Mouse (Mus musculus) spleen, postnatal 14 days (tissue): ENCODE measurements around the gene Gab2.

Source experiments
- DNase-seq, 2 experiments: peaks; one replicate each; pipeline ENCODE4 v3.0.0; 2021 to 2022; ENCODE audit warnings: low spot score in 2 of 2

Gene Gab2

DNA sequence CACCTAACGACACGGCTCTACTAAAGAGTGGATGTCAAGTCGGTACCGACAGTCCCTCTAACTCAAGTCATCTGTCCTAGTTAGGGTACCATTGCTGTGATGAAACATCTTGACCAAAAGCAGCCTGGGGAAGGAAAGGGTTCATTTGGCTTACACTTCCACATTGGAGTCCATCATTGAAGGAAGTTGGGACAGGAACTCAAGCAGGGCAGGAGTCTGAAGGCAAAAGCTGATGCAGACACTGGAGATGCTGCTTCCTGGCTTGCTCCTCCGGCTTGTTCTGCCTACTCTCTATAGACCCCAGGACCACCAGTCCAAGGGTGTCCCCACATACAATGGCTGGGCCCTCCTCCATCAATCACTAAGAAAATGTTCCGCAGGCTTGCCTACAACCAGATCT, 234.3 kb downstream of the Gab2 start:
- no peak for DNase-seq

DNA sequence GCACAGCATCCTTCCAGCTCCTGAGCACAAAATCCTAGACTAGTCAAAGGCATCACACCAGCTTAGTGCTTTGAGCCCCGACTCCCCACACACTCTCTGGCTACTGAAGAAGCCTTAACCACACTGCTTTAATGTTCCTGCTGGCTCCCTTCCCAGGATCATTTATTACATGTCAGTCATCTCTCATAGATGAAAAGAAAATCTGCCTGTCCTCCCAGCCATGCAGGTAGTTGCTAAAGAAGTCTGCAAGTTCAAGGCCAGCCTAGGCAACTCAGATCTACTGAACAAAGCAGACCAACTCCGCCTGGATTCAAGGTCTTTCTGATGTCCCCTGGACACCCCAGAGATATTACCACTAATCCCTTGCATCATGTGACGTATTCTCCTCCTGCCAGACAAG, 236.3 kb downstream of the Gab2 start:
- DNase-seq: no peak

DNA sequence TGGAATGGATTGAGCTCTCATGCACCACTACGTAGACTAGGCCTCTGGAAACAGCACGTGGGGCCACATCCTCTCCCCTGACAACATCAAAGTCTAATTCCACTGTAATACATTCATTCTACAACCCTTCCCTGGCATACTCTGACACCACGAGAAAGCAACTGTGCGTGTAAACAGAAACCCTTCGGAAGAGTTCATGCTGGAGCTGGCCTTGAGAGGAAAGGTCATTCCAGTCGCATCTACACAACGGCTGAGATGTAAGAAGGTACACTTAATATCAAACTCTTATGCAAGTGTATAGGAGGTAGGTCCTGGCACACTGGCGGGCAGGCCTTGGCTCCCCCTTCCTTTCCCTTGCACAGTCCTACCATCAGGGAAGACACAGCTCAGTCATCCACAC, 243.0 kb downstream of the Gab2 start:
- no peak for DNase-seq

- DNase-seq: no peak
Observed at GRCm38 (mm10) chr7:97325156-97325985, 244.0 kb downstream of the Gab2 start.

DNA sequence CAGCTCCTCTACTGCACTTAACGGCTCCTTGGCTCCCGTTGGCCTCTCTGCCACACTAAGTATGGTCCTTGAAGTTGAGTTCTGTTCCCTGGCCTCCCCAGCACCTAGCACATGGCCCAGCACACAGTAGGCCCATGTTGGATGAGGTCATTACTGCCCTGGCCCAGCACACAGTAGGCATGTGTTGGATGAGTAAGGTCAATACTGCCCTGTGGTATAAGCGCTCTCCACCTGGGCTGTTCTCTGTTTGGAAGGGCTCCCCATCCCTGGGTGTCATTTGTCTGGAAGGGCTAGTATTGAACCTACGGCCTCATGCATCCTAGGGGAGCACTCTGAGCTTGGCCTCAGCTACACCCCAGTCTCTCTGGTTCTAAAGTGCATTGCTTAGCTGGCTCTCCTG, 246.0 kb downstream of the Gab2 start:
- no peak for DNase-seq

DNA sequence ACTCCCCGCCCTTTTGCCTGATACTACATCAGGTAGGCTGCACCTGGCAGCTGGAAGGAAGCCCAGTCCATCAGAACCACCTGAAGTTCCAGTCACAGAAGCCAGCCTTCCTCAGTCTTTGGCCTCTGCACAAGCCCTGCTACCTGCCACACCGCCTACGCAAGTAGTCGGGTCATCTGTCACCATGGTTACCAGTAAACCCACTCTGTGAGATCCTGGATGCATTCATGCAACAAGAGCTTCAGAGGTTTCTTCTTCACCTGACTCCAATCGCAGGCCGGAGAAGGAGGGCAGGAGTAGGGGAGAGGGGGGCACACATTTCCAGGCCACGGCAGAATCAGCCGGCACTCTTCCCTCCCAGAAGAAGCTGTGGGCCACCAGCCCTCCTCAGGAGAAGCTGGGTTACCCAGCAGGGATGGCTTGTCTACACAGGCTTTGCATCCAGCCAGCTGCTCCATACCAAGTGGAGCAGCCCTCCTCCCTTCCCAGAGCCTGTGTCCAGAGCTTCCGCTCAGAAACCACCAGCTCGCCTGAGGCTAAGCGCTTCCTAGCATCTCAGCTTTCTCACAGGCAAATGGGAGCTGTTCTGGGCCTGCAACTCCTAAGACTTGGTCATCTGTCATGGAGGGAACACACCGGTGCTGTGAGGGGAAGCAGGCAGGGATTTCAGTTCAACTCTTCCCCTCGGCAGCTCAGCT, 247.7 kb downstream of the Gab2 start:
- DNase-seq: no peak

DNA sequence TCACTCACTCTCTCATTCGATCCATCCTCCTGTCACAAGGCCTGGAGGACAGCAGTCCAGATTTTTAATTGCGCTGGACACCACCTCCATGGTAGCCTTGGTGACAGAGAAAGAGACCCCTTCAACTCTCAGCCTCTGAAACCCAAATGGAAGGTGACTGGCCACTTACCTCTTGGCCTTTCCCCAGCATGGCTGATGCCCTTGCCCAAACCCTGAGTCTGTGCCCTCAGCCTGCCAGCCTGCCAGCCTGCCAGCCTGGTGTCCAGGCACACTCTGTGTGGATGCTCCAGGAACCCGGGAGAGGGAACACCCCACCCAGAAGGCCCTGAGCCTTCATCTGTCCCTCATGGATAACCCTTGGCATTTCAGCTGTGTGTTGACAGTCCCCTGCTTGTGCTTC, 248.3 kb downstream of the Gab2 start:
- DNase-seq: no peak

GRCm38 (mm10) chr7:97330931-97331645, 249.7 kb downstream of the Gab2 start:
- no peak for DNase-seq

- DNase-seq: peak; percentile 79 to 88
Observed at GRCm38 (mm10) chr7:97331726-97332666, 250.6 kb downstream of the Gab2 start, which contains the start of the genes Usp35 and Kctd21. Gene Usp35, minus strand, starts transcription at chr7:97332020. Gene Kctd21, plus strand, starts transcription at chr7:97332327.

- no peak for DNase-seq
Observed at GRCm38 (mm10) chr7:97332667-97333041, 251.3 kb downstream of the Gab2 start.

GRCm38 (mm10) chr7:97333113-97333898, 251.9 kb downstream of the Gab2 start:
- DNase-seq: no peak

GRCm38 (mm10) chr7:97334406-97334805, 253.0 kb downstream of the Gab2 start:
- DNase-seq: no peak

DNA sequence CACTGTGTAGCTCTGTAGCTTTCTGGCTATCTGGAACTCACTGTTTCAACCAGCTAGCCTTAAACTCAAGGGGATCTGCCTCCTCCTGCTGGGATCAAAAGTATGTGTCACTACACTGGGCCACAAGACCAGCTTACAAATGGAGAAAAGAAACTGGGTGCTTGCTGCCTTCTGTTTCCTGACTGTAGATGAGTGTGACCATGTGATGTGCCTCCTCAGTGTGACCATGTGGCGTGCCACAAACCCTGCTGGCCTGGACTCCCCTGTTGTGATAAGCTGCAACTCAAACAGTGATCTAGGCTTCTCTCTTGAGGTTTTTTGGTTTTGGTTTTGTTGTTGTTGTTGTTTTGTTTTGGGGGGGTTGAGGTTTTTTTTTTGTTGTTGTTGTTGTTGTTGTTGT, 255.3 kb downstream of the Gab2 start:
- no peak for DNase-seq

- no peak for DNase-seq
Observed at GRCm38 (mm10) chr7:97338593-97338992, 257.2 kb downstream of the Gab2 start.

DNA sequence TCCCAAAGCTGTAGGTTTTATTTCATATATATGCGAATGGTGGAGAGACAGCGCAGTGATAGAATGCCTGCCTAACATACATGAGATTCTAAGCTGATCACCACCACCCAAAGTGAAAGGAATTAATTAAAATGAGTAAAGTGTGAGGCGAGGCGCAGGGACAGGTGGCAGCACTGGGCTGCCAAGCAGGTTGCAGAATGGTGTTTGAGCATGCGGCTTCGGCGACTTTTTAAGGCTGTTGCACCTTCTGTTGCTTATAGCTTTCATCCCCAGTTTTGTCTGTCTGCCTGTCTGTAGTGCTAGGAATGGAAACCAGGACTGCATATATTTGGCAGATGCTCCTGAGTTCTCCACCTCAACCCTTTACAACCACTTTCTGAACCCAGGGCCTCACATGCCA, 258.2 kb downstream of the Gab2 start:
- DNase-seq: no peak

DNA sequence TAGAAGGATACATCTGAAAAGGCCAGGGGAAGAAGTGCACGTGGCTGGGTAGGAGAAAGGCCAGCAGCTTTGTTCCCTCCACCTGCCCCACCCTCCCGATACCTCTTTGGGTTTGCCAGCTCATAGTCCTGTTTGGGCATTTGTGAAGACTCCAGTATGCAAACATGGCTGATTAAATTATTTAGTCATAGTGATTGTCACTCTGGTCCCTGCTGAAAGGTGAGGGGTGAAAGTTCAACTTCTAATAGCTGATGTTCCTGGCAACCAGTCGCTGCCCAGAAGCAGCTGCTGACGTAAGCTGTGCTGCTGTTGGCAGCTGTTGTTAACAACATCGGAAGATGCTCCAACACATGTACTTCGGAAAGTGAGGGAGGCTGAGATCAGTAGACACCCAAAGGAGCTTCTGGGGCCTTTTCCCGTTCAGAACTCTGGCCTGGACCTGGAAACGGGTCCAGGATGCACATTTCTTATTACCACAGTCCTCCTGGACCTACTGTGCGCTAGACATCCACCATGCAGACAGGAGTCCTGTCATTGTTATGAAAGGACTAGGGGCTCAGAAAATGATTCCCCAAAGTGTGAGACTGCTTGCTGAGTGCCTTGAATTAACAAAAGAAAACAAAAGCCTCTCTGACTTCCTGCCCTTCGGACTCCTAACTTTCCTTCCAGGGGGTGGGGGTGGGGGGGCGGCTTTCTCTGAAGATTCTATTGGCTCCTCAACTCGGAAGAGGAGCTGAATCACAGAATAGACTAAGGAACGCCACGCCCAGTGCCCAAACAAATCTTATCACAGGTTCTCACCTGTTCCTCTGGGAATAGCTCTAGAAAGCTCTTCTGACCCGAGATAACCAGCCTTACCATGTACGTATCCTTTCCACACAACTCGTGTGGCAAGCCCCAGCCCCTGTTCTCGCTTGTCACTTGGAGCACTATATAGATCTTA, 259.8 kb downstream of the Gab2 start:
- no peak for DNase-seq

DNA sequence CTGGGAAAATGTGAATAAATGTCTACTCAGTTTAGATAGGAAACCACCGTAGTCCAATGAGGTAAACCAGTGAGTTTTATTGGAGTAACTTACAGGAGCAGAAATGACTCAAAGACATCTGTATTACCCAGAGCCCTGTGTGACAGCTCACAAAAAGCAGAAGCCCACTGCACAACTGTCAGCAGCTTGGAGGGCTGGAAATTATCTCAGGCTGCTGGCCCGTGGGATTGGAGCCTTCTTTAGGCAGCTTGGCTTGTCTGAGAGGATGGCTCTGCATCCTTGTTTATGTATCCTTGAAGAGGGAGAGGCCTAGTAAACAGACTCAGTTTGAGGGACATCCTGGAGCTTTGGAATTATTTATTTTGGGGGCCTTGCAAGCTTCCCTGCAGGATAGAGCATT, 261.6 kb downstream of the Gab2 start:
- DNase-seq: no peak

DNA sequence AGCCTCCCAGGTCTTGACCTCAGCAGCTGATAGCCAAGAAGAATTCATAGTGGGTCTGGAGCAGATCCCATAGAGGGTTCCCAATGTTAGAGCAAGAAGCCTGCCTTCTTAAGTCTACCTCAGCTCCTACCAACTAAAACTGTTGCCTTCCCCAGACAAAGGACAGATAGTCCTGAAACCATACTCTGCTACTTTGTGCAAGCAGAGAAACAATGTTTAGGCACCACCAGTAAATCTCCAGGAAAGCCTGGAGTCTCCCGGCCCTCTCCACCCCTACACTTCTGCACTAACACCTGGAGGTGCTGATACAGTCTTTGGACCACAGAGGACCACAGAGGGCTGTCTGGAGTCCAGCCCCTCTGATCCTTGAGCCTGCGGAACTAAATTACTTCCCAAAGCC, 263.3 kb downstream of the Gab2 start:
- DNase-seq: no peak

GRCm38 (mm10) chr7:97345229-97345871, 264.0 kb downstream of the Gab2 start:
- DNase-seq: no peak
